Mouse (Mus musculus) ovary, adult 18-20 months (tissue): ENCODE data around the gene Eps15.

Experiments
- DNase-seq: peaks from one replicate; pipeline ENCODE4 v3.0.0; 2022; ENCODE audit warnings: low spot score, mixed read lengths

Gene Eps15

GRCm38 (mm10) chr4:109268903-109269302, 11.2 kb upstream of the Eps15 start:
- no peak for DNase-seq

- DNase-seq, result no peak
These were observed 8.3 kb upstream of the Eps15 start for GRCm38 (mm10) chr4:109271803-109272202.

GRCm38 (mm10) chr4:109273586-109274240, 6.4 kb upstream of the Eps15 start:
- no peak for DNase-seq

- no peak for DNase-seq
These were observed 542 bp downstream of the Eps15 start for GRCm38 (mm10) chr4:109280459-109281160.

GRCm38 (mm10) chr4:109281161-109281560, 1.1 kb downstream of the Eps15 start:
- DNase-seq, result no peak

GRCm38 (mm10) chr4:109281946-109282345, 1.9 kb downstream of the Eps15 start:
- DNase-seq, result no peak

GRCm38 (mm10) chr4:109294629-109295028, 14.6 kb downstream of the Eps15 start:
- DNase-seq, result no peak

GRCm38 (mm10) chr4:109296510-109296909, 16.4 kb downstream of the Eps15 start:
- DNase-seq, result no peak

GRCm38 (mm10) chr4:109299136-109299535, 19.1 kb downstream of the Eps15 start:
- no peak for DNase-seq

- DNase-seq, result no peak
These were observed 37.1 kb downstream of the Eps15 start for GRCm38 (mm10) chr4:109316941-109317894.

- no peak for DNase-seq
These were observed 56.7 kb downstream of the Eps15 start for GRCm38 (mm10) chr4:109336796-109337195.

GRCm38 (mm10) chr4:109341222-109341621, 61.2 kb downstream of the Eps15 start:
- DNase-seq, result no peak

GRCm38 (mm10) chr4:109342783-109343485, 62.9 kb downstream of the Eps15 start:
- DNase-seq, result no peak

- no peak for DNase-seq
These were observed 63.8 kb downstream of the Eps15 start for GRCm38 (mm10) chr4:109343909-109344308.

- DNase-seq, result no peak
These were observed 98.0 kb downstream of the Eps15 start for GRCm38 (mm10) chr4:109378107-109378506.

- DNase-seq, result no peak
These were observed 102.4 kb downstream of the Eps15 start for GRCm38 (mm10) chr4:109382457-109382856.

GRCm38 (mm10) chr4:109385599-109385998, 105.5 kb downstream of the Eps15 start:
- DNase-seq, result no peak

GRCm38 (mm10) chr4:109393229-109393779, 113.2 kb downstream of the Eps15 start:
- no peak for DNase-seq

- DNase-seq, result no peak
These were observed 113.8 kb downstream of the Eps15 start for GRCm38 (mm10) chr4:109393902-109394301.

- no peak for DNase-seq
These were observed 114.4 kb downstream of the Eps15 start for GRCm38 (mm10) chr4:109394314-109395074.
